Mouse (Mus musculus) kidney, postnatal 36 days (tissue): ENCODE results near the gene Tln2.

Experiments
- DNase-seq, 2 experiments: peaks; one replicate each; pipeline ENCODE4 v3.0.0; 2021 to 2022; ENCODE audit warnings: mixed read lengths in 2 of 2

The Tln2 gene

DNA sequence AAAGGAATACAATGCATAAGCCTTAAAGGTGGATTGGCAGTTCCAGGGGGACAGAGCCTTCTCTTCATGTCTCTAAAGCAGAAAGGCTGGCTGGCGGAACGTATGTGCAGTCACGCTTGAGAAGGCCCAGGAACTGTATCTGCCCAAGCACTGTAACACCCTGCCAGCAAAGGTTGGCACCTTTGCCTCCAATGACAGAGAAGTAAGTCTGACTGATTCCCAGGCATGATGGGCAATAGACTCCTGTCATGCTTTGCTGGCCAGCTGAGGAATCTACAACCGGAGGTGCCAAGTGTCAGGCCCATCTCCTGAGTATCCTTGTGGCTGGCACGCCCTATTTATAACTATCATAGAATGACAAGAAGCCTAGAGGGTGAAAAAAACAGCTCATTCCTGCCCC, 83.3 kb downstream of the Tln2 start:
- peak; percentile 42 to 56 for DNase-seq

DNA sequence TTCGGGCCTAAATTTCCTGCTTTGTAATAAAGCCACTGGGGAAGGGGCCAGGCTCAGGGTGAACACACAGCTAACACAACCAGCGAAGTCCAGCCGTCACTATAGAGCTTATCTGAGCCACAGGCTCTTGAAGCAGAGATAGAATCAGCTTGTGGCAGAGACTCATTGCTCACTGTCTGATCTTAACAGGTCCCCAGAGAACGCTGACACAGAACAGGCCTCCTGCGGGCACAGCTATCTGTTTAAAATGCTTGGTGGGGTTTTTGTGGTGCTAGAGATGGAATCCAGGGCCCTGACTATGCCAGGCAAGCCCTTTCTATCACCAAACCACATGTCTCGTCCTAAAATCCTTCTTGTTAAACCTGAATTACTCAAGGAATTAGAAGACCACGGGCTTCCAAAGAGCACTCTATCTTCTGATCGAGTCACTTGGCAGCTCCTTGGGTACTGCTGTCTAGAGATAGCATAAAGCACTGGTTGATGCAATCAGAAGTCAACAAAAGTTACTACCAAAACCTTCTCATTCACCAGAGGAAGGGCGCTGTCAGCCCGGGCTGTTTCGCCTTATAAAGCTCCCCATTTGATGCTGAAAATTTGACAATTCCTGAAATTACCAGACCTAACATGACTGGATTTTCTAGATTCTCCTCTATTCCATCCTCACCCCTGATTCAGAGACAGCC, 95.9 kb downstream of the Tln2 start:
- DNase-seq, result no peak

DNA sequence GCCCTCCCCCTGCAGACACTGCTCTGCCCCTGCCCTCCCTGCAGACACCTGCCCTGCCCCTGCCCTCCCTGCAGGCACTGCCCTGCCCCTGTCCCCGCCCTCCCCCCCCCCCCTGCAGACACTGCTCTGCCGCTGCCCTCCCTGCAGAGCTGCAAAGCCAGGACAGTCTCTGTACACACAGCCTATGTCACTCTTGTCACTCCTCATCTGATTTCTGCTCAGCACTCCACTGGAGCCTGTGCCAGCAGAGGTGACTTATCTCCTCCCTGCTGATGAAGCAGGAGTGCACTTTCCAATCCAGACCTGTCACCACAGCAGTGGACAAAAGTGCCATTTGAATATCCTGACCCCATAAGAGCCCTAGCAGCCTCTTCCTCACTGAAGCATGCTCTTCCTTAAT, 118.0 kb downstream of the Tln2 start:
- DNase-seq, result no peak

DNA sequence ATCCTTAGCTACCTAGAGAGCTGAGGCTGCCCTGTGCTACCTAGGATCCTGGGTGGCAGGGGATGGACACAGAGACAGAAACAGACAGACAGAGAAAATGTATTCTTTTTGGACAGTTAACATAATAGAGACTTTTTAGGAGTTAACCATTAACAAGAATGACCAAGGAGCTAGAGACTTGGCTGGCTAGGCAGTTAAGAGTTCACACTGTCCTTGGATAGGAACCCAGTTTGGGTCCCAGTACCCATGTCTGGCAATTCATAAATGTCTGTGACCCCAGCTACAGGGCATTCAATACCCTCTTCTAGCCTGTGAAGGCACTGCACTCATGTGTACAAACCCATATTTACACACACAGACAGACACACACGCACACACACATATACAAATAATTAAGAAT, 122.0 kb downstream of the Tln2 start:
- peak; percentile 35 to 59 for DNase-seq

DNA sequence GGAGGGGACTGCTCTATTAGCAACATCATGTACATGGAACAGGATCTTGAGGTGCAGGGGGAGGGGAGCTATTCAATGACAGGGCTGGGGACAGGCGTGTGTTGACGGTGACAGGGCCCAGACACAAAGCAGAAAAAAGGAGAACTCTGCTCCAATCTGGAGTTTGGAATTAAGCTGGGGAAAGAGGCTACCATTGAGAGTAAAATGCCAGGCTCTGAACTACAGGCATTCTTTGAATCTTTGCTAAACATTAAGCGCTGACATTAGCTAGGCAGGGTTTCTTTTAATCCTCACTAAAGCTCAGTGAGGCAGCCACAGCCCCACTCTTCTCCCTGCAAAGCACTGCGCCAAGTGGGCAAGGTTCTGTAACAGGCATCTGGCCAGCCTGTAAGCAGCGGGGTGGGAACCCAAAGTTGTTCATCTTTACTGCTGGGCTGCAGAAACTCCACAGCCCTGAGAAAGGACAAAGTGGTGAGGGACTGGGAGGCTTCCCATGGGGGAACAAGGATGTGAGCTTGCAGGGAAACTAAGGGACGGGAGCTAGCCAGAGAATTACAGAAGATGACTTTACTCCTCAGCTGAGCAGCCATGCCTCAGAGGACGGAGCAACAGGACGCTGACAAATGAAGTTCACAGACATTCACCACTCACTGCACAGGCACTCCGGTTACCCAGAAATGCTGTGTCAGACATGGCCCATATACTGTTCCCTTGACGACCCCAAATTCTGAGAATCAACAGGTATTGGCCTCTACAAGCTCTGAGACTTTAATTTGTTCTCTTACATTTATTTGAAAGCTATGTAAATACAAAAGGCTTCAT, 124.0 kb downstream of the Tln2 start:
- peak; percentile 69 to 71 for DNase-seq

DNA sequence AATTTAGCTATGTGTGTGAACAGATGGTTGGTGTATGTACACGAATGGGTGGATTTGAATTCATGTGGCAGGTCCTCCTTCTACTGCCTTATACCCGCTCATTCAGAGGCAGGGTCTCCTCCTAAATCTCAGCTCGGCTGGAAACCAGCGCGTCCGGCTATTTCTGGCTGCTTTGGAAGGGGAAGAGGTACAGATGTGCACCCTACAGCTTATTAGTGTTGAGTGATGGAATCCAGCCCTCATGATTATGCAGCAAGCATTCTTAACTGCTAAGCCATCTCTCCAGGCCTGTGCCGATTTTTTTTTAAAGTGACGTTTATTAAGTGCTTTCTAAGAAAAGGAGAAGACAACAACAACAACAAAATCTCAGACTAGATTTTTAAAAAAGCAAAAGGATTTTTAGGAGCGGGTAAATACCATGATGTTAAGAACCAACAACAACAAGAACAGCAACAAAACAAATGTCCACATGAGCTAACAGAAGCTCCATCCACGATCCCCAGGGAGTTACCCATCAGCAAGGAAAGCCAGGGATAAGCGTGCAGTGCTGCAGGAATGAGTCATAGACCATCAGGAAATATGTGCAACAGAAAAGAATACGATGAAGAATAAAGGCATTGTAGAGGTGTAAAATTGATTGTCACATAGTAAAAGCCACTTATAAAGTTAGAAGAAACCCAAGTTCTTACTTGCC, 130.2 kb downstream of the Tln2 start:
- no peak for DNase-seq

DNA sequence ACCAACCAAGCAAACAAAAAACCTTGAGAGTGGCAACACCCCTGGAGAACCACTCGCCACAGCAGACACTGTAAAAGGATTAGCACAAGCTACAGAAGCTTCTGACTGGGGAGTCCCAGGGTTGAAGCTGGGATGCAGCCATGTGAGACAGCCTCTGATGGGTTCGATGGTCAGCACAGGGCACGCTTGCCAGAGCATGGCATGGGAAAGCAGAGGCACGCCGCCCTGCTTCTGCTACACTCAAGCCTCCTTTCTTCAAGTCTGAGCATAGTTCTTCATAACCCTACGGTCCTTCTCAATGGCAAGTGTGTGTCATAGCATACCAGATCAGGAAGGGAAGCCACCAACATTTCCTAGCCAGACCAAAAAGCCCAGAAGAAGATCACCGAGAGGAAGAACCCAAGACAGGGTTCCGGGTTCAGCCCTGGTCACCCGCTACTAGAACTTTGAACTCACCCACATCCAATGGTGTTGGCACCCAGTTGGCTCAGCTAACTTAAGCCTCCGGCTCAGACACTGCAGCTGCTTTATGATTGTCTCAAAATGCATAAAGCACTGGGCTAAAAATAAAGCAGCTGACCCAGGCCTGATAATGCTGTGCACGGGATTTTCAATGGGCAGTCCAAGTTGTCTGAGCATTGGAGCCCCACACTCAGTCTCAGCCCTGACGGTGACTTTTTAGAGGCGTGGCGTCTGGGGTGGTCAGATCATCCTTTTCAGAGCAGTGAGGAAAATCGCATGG, 131.0 kb downstream of the Tln2 start:
- peak; percentile 69 to 72 for DNase-seq

DNA sequence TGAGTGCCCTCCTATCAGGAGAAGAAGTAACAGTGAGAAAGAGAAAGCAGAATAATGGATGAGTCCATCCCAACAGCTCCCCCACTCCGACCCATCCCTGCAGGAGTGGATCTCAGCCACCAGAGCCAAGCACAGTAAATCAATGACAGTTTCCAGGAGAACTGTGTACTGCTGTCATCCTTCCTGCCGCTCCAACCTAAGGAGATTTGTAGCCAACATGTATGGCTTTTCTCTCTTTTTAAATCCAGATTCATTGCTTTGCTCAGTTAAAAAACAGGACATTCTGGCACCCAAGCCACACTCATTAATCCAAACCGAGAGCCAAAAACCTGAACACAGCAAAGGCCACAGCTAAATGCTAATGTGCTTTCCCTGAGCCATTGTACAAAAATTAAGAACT, 133.2 kb downstream of the Tln2 start:
- DNase-seq, result peak; percentile 8 to 18

DNA sequence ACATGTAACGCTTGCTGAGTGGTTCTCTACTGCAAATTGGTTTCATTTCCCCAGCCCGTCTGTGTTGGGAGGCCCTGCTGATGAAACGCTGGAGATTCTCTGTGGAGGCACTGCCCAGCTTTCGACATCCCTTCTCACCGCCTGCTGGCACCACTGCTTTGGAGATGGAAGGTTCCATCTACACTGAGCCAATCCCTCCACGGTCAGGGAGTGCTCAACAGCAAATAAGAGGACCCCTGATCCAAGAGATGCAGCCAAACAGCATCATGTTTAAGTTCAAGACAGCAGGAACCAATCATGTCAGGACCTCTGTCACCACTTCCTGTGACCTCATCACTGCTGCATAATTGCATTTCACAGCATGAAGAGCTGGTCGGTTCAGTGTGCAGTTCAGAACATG, 135.4 kb downstream of the Tln2 start:
- DNase-seq, result no peak

DNA sequence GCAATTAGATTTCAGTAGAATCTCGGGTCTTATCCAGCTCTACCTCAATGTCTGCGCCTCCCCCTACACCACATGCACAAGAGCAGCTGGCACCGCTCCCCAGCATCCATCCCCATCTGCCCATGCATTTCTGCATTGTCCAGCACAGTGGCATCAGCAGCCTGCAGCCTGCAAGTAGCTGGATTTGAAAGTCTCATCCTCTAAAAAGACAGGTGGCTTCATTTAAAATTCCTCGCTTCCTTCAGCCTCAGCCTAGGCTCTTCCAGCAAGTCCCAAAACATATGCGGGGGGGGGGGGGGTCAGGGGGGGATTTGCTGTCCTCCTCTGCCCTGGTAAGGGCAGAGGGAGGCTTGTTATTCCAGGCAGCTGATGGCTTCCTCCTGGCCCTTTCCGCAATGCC, 141.4 kb downstream of the Tln2 start:
- no peak for DNase-seq

DNA sequence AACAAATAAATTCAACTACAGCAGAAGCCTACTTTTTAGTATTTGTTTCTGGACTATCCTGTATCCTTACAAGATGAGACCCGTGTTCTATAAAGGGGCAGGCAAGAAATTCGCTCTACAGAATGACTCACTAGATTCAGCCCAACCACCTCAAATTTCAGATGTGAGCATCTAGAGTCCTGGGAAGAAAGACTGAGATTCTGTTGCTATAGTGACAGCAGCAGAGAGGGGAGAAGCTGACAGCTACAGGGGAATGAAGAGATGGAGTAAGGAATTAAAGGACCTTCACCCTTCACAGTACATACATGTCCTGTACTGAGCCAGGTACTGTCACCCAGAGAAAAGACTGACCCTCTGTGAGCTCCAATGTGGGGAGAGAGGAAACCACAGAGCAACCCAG, 148.8 kb downstream of the Tln2 start:
- no peak for DNase-seq

DNA sequence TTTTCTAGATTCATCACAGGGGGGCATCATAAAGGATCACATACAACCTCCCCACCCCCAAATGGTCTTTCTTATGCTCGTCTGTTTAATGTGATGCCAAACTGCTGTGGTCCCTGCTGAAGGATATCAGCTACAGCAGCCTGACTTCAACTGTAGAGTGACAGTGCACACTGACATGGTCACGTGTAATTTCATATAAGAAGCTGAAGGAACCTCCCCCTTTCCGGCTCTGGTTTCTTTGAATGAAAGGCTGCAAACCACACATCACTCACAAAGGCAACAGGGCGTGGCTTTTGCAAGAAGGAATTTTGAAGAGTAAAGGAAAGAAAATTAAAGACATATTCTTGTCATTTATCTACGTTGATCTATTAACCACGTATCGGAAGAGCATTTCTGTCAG, 154.8 kb downstream of the Tln2 start:
- DNase-seq, result no peak

DNA sequence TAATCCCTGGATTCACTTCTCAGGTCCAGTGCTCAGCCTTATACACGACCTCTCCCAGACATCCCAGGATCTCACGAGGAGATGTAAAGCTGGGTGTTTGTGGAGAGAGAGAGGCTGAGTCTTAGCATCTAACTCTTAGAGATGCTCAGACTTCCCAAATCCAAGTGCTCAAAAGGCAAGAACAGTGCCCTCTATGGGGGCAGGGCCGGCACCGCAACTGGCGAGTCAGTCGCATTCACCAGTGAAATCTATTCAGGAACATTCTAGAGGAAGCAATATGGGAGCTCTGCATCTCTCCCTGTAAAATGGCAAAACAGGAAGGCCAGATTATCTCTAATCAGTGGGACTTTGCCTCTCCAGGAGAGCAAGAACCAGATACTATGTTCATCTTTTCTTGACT, 159.9 kb downstream of the Tln2 start:
- no peak for DNase-seq

DNA sequence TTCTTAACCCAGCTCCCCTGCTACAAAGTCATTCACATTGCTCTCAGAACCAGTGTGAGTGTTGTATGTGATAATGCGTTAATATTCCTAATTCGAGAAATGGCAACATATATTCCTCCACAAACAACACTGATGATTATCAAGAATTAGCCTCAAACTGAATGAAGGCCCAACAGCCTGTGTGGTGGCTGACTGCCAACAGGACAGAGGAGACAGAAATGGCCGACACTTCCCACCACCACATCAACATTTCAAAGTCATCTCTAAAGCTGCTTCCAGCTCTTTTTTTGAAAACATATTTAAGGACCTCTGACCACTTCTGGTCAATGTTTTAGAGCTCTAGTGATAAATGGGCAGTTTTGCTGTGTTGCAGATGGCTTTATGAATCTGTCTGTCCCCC, 161.7 kb downstream of the Tln2 start:
- no peak for DNase-seq

DNA sequence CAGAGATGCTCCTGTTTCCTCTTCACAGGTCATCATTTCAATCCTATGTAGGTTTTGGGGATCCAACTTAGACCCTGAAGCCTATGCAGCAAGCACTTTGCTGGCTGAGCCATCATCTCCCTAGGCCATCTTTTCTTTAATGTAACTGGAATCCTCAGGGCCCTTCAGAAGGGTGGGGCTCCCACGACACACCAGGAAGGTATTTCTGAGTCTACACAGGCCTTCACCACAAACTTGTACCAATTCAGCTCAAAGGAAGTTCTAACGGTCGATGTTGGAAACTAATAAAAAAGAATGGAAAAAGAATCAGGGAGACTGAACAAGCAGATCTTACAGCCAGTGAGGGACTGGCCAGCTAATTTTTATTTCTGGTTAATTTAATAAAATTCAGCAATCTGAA, 163.1 kb downstream of the Tln2 start:
- DNase-seq, result no peak

DNA sequence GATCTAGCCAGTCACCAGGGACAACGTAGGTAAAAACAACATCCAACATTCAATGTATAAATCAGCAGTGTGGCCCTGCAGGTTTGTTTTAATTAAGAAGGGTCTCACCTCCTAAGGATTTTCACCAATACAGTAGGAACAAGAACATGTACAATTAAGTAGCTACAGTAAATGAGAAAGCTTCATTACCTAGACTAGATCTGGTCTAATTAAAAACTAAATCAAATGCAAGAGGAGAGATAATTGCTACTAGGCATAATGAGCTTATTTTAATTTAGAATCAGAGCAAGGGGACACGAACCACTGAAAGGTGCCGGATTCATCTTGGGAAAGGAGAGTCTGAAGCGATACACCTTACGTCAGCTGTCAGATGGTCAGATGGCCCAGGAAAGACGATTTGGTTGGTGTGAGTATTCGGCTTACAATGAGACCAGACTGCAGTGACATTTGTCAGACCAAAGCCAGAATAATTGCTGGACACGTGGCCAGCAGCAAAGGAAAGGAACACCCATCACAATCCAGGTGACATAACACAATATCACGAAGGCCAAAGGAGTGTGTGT, 175.4 kb downstream of the Tln2 start:
- DNase-seq, result no peak

DNA sequence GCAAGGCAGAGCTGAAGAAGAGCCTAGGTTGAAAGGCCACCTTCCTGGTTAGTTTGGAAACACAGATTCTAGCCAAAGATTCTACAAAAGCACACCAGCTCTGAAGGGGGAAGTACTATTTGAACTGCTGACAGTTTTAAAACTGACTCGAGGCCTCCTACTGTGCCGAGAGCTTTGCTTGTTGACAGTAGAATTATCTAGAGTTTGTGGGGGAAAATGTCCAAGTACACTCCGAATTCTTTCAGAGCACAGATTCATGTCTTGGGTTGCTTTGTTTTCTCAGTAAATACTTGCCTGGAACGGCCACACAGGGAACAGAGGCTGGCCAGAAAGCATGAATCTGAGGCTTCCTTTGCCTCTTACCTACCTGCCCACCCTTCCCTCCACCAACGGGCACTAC, 179.4 kb downstream of the Tln2 start:
- DNase-seq, result peak in 1 of 2 experiments; percentile 27

DNA sequence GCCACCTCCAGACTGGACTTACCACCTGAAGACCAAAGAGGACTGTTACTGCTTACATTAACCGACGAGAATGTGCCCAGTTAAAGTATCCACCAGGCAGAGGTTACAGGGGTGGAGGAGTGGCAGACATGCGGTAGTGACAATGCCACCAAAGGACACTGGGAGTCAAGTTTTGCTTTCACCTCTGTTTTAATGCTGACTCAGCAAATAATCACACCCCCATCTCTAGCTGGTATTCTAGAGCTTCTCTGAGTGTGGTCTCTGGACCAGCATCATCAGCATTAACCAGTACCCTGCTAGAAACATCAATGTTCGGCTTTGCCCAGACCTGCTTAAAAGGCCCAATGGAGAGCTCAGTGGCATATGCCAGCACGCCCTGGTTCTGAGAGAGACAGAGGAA, 180.7 kb downstream of the Tln2 start:
- DNase-seq, result no peak

DNA sequence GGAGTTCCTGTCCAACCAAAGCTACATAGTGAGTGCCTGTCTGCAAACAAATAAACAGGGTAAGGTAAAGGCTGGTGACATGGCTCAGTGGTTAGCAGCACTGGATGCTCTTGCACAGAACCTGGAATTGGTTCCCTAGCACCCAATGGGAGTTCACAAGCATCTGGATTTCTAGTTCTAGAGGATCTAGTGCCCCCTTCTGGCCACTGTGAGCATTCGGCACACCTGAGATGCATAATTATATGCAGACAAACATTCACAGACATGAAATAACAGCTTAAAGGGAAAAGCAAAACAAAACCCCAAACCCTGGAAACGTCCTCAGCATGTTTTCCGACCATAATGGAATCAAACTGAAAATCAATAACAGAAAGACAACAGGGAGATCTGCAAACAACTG, 191.4 kb downstream of the Tln2 start:
- no peak for DNase-seq

DNA sequence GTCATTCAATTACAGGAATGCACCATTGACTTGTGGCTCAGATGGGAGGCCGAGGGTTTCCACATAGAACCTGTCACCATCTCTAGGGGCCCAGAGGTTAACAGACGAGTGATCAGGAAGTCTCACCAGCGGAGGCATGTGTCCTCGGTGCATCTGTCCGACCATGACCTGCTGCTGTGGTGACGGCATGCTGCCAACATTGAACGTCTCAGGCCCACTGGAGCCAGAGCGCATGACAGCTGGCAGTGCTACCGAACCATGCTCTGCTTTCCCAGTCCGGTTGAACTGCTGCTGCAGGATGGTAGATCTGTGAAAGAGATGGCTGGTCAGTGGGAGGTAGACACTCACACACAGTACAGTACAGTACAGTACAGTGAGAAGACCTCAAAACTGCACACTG, 197.0 kb downstream of the Tln2 start:
- DNase-seq, result no peak

DNA sequence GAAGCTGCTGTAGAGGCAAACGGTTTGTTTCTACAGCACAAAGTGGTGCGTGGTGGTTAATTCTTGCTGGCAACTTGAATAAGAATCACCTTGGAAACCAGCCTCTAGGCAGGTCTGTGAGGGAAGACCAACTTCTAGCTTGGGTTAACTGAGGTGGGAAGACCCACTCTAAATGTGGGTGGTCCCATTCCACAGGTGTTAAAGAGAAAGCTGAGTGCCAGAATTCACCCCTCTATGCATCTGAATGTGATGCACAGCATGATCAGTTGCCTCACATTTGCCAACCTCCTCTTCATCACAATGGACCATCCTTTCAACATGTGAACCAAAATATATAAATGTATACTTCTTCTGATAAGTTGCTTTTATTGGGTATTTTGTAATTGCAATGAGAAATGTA, 197.4 kb downstream of the Tln2 start:
- no peak for DNase-seq

DNA sequence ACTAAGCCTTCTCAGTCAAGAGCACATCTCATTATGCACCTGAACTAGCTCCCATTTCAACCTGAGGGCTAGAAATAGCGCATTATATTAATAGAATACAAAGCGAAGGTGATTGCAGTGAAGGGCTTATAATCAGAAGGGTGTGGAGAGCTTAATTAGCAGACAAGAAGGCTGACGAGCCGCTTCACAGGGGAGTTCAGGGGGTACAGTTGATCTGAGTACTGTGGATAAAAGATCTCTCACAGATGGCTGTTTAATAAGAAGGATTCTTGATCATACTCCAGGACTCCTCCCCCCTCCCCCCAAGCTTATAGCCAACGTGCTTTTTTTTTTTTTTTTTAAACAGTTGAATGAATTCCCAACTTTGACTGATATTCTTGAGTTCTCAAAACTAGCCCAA, 198.0 kb downstream of the Tln2 start:
- DNase-seq, result no peak

DNA sequence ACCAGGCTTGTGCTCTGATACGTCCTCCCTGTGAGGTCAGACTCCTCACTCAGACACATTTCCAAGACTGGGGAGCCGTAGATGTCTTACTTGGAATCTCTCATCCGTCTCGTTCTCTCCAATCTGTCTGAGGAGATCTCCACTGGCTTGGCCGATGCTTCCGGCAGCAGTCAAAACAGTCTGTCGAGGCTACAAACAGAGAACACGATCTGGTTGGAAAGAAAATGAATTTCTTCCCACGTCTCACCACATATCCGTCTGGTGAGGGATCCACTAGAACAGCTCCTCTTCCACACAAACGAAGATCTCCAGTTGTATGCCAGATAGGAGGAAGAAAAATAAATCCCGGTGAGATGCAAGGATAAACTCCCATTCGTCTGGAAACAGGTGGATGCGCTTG, 205.1 kb downstream of the Tln2 start:
- DNase-seq, result no peak
